In genomic region chr4:134915223-134916050, GRCm38 (mm10) we compare ENCODE assay signal across 7 mouse cellular contexts. TPM values are rescaled to one million over a fixed set of nuclear protein-coding genes. Genes with fewer than 3 reads are reported as not detected.
A peak's percentile ranks its signal among the peaks of the same experiment; 100 is the strongest.
DNase-seq lines count a peak whose midpoint lies in the region; ATAC-seq and TF ChIP-seq lines count a peak whose summit lies in the region.

No protein-coding gene starts in this region.

- peak overlapping the region; percentile 75 for H3K4me2 ChIP-seq in lung, embryonic 14.5 days
- peak overlapping the region; percentile 64 for H3K4me2 ChIP-seq in embryonic facial prominence, embryonic 11.5 days (ENCODE audit: low read depth, low read length)
- peak overlapping the region; percentile 70 for H3K4me2 ChIP-seq in hindbrain, embryonic 12.5 days (replicated peaks)
- peak overlapping the region; percentile 63 for H3K4me2 ChIP-seq in midbrain, embryonic 15.5 days

- no peak for TF ChIP-seq CTCF in lung, embryonic 14.5 days (IDR thresholded peaks at IDR 0.05; ENCODE audit: low read depth)

- peaks cover 9% of the 10 kb centered on the region for H3K36me3 ChIP-seq in lung, embryonic 14.5 days (ENCODE audit: insufficient read depth)
- peaks cover 3% of the 10 kb centered on the region for H3K36me3 ChIP-seq in embryonic facial prominence, embryonic 11.5 days (replicated peaks; ENCODE audit: control insufficient read depth, insufficient read depth, low read depth, low read length)
- peaks cover 11% of the 10 kb centered on the region for H3K36me3 ChIP-seq in hindbrain, embryonic 12.5 days
- H3K36me3 ChIP-seq in midbrain, embryonic 15.5 days (replicated peaks) = no peaks in the 10 kb centered on the region; the same call in 1 of the 2 replicates

- no peak for DNase-seq in lung, embryonic 14.5 days
- no peak for DNase-seq in lung, postnatal 4 days
- DNase-seq in embryonic facial prominence, embryonic 11.5 days (ENCODE audit: low spot score) = no peak
- DNase-seq in spleen, postnatal 14 days (ENCODE audit: low spot score in 2 of 2) = no peak

- 0 out of 2 replicates have a peak overlapping the region, but pooled peaks have one; percentile 94 for H3K27ac ChIP-seq in lung, embryonic 14.5 days (ENCODE audit: low read depth)
- H3K27ac ChIP-seq in embryonic facial prominence, embryonic 11.5 days (replicated peaks; ENCODE audit: low read depth, low read length) = no peak overlapping the region
- peak overlapping the region; percentile 91; the same call in 1 of the 2 replicates for H3K27ac ChIP-seq in hindbrain, embryonic 12.5 days
- H3K27ac ChIP-seq in midbrain, embryonic 15.5 days = peak overlapping the region; percentile 86

- H3K27me3 ChIP-seq in lung, embryonic 14.5 days (ENCODE audit: insufficient read depth, low read length) = no peaks in the 10 kb centered on the region
- no peaks in the 10 kb centered on the region for H3K27me3 ChIP-seq in embryonic facial prominence, embryonic 11.5 days (ENCODE audit: control insufficient read depth, insufficient read depth, low read length)
- no peaks in the 10 kb centered on the region for H3K27me3 ChIP-seq in hindbrain, embryonic 12.5 days
- no peaks in the 10 kb centered on the region for H3K27me3 ChIP-seq in midbrain, embryonic 15.5 days (replicated peaks)

- no peaks in the 10 kb centered on the region for H3K4me1 ChIP-seq in lung, embryonic 14.5 days (ENCODE audit: insufficient read depth)
- no peaks in the 10 kb centered on the region for H3K4me1 ChIP-seq in embryonic facial prominence, embryonic 11.5 days (ENCODE audit: control insufficient read depth, insufficient read depth, low read length)
- peaks cover 16% of the 10 kb centered on the region for H3K4me1 ChIP-seq in hindbrain, embryonic 12.5 days
- H3K4me1 ChIP-seq in midbrain, embryonic 15.5 days = peaks cover 17% of the 10 kb centered on the region

- no peaks in the 10 kb centered on the region for H3K9me3 ChIP-seq in lung, embryonic 14.5 days (ENCODE audit: low read depth, low read length)
- H3K9me3 ChIP-seq in embryonic facial prominence, embryonic 11.5 days (replicated peaks; ENCODE audit: control insufficient read depth, low read length) = no peaks in the 10 kb centered on the region
- no peaks in the 10 kb centered on the region for H3K9me3 ChIP-seq in hindbrain, embryonic 12.5 days (replicated peaks)
- H3K9me3 ChIP-seq in midbrain, embryonic 15.5 days = no peaks in the 10 kb centered on the region

- H3K9ac ChIP-seq in lung, embryonic 14.5 days = peak overlapping the region; percentile 87
- H3K9ac ChIP-seq in embryonic facial prominence, embryonic 11.5 days (replicated peaks; ENCODE audit: low read length) = peak overlapping the region; percentile 86
- peak overlapping the region; percentile 44 for H3K9ac ChIP-seq in hindbrain, embryonic 12.5 days
- H3K9ac ChIP-seq in midbrain, embryonic 15.5 days = peak overlapping the region; percentile 80

- H3K4me3 ChIP-seq in lung, embryonic 14.5 days (ENCODE audit: low read depth, low read length) = peak overlapping the region; percentile 93
- H3K4me3 ChIP-seq in embryonic facial prominence, embryonic 11.5 days (ENCODE audit: low read depth, low read length) = peak overlapping the region; percentile 88
- H3K4me3 ChIP-seq in hindbrain, embryonic 12.5 days = peak overlapping the region; percentile 92
- H3K4me3 ChIP-seq in midbrain, embryonic 15.5 days = peak overlapping the region; percentile 76

- ATAC-seq in lung, embryonic 14.5 days (ENCODE audit: insufficient read depth) = peak; percentile 30; the same call in 1 of the 2 replicates
- ATAC-seq in embryonic facial prominence, embryonic 11.5 days (replicated peaks; ENCODE audit: insufficient number of reproducible peaks, low FRiP score, low TSS enrichment, low read depth) = peak; percentile 23; the same call in 1 of the 2 replicates
- ATAC-seq in hindbrain, embryonic 12.5 days (ENCODE audit: low FRiP score) = peak; percentile 67
- peak; percentile 53 for ATAC-seq in midbrain, embryonic 15.5 days (replicated peaks)
- ATAC-seq in activated CD4-positive, CD25-positive, alpha-beta regulatory T cell, adult 4 months = no peak

- 52% methylated on average over 14 of the region's 14 CpGs for WGBS in lung, embryonic 14.5 days
- 61% methylated on average over 14 of the region's 14 CpGs for WGBS in embryonic facial prominence, embryonic 11.5 days
- WGBS in hindbrain, embryonic 12.5 days = 62% methylated on average over 14 of the region's 14 CpGs
- 55% methylated on average over 14 of the region's 14 CpGs for WGBS in midbrain, embryonic 15.5 days

RNA-seq across cellular contexts. Expression of gene Tmem50a, which starts 0.6 kb away (rescaled TPM):
- 151 and 155 TPM in 2 replicates for polyA plus RNA-seq in lung, embryonic 14.5 days (2014; fragmentation: Nextera tagmentation; extraction: Ambion mirVana)
- polyA plus RNA-seq in embryonic facial prominence, embryonic 11.5 days (2014; fragmentation: Nextera tagmentation; extraction: Ambion mirVana) = 148 and 151 TPM in 2 replicates
- polyA plus RNA-seq in hindbrain, embryonic 12.5 days (2016; fragmentation: Nextera tagmentation; extraction: Ambion mirVana) = 163 and 169 TPM in 2 replicates
- polyA plus RNA-seq in midbrain, embryonic 15.5 days (2015; fragmentation: Nextera tagmentation; extraction: Ambion mirVana) = 203 and 218 TPM in 2 replicates
- polyA plus RNA-seq in activated CD4-positive, CD25-positive, alpha-beta regulatory T cell, adult 4 months (2017; shearing (Covaris generic)) = 100 to 1,000 TPM; 555 to 571 TPM

RNA-seq across cellular contexts. Expression of gene Rsrp1, which starts 8.0 kb away (rescaled TPM):
- polyA plus RNA-seq in lung, embryonic 14.5 days (2014; fragmentation: Nextera tagmentation; extraction: Ambion mirVana) = 341 and 344 TPM in 2 replicates
- 351 and 368 TPM in 2 replicates for polyA plus RNA-seq in embryonic facial prominence, embryonic 11.5 days (2014; fragmentation: Nextera tagmentation; extraction: Ambion mirVana)
- polyA plus RNA-seq in hindbrain, embryonic 12.5 days (2016; fragmentation: Nextera tagmentation; extraction: Ambion mirVana) = 536 and 591 TPM in 2 replicates
- 559 and 566 TPM in 2 replicates for polyA plus RNA-seq in midbrain, embryonic 15.5 days (2015; fragmentation: Nextera tagmentation; extraction: Ambion mirVana)
- polyA plus RNA-seq in activated CD4-positive, CD25-positive, alpha-beta regulatory T cell, adult 4 months (2017; shearing (Covaris generic)) = 100 to 1,000 TPM; 271 to 367 TPM

RNA-seq across cellular contexts. Expression of gene Syf2, which starts 15.3 kb away (rescaled TPM):
- polyA plus RNA-seq in lung, embryonic 14.5 days (2014; fragmentation: Nextera tagmentation; extraction: Ambion mirVana) = 59.6 and 63.2 TPM in 2 replicates
- 69.5 and 79.5 TPM in 2 replicates for polyA plus RNA-seq in embryonic facial prominence, embryonic 11.5 days (2014; fragmentation: Nextera tagmentation; extraction: Ambion mirVana)
- polyA plus RNA-seq in hindbrain, embryonic 12.5 days (2016; fragmentation: Nextera tagmentation; extraction: Ambion mirVana) = 77.2 and 80.7 TPM in 2 replicates
- 58.6 and 60.5 TPM in 2 replicates for polyA plus RNA-seq in midbrain, embryonic 15.5 days (2015; fragmentation: Nextera tagmentation; extraction: Ambion mirVana)
- polyA plus RNA-seq in activated CD4-positive, CD25-positive, alpha-beta regulatory T cell, adult 4 months (2017; shearing (Covaris generic)) = 100 to 1,000 TPM; 188 to 213 TPM

RNA-seq across cellular contexts. Expression of gene Rhd, which starts 51.1 kb away (rescaled TPM):
- 1.6 and 1.7 TPM in 2 replicates for polyA plus RNA-seq in lung, embryonic 14.5 days (2014; fragmentation: Nextera tagmentation; extraction: Ambion mirVana)
- 13.7 and 19.7 TPM in 2 replicates for polyA plus RNA-seq in embryonic facial prominence, embryonic 11.5 days (2014; fragmentation: Nextera tagmentation; extraction: Ambion mirVana)
- polyA plus RNA-seq in hindbrain, embryonic 12.5 days (2016; fragmentation: Nextera tagmentation; extraction: Ambion mirVana) = 7.9 and 10.1 TPM in 2 replicates
- polyA plus RNA-seq in midbrain, embryonic 15.5 days (2015; fragmentation: Nextera tagmentation; extraction: Ambion mirVana) = 0.98 and 1.1 TPM in 2 replicates
- polyA plus RNA-seq in activated CD4-positive, CD25-positive, alpha-beta regulatory T cell, adult 4 months (2017; shearing (Covaris generic)) = 1 to 10 TPM in 1 of 2 experiments, not detected in 1; 4.8 TPM
